Mouse (Mus musculus) forebrain, embryonic 16.5 days (tissue): ENCODE data around the gene Zmat5. TPM values are rescaled to one million over a fixed set of nuclear protein-coding genes. Genes with fewer than 3 reads are reported as not detected.

Experiments used
- ATAC-seq: fragments of 200-750 bp; cut with Nextera tagmentation; 2 replicates; pipeline ENCODE4 v1.8.0; 2017; ENCODE audit warnings: mild to moderate bottlenecking, moderate library complexity
- H3K27ac ChIP-seq: fragments of 300-500 bp; sonication (generic); 2 replicates; pipeline ENCODE4 v1.5.1; 2014; ENCODE audit warnings: low read length, control low read depth
- H3K27me3 ChIP-seq: fragments of 300-500 bp; sonication (generic); replicated peaks from 2 replicates; pipeline ENCODE4 v1.6.1; 2014; ENCODE audit warnings: low read length; ENCODE audit not compliant: control insufficient read depth, insufficient read depth
- H3K36me3 ChIP-seq: fragments of 300-500 bp; sonication (generic); 2 replicates; pipeline ENCODE4 v1.6.1; 2014; ENCODE audit not compliant: control insufficient read depth, insufficient read depth
- H3K4me1 ChIP-seq: fragments of 300-500 bp; sonication (generic); replicated peaks from 2 replicates; pipeline ENCODE4 v1.6.1; 2014; ENCODE audit warnings: low read length; ENCODE audit not compliant: control insufficient read depth, insufficient read depth
- H3K4me2 ChIP-seq: fragments of 300-500 bp; sonication (generic); 2 replicates; pipeline ENCODE4 v1.6.1; 2014; ENCODE audit warnings: mild to moderate bottlenecking, low read length, control low read depth
- H3K4me3 ChIP-seq: fragments of 300-500 bp; sonication (generic); replicated peaks from 2 replicates; pipeline ENCODE4 v1.5.1; 2014; ENCODE audit warnings: mild to moderate bottlenecking, low read length, control low read depth
- H3K9ac ChIP-seq: fragments of 300-500 bp; sonication (generic); replicated peaks from 2 replicates; pipeline ENCODE4 v1.6.1; 2014; ENCODE audit warnings: low read depth, low read length, control low read depth
- H3K9me3 ChIP-seq: fragments of 300-500 bp; sonication (generic); 2 replicates; pipeline ENCODE4 v1.6.1; 2016; ENCODE audit warnings: low read length; ENCODE audit not compliant: control insufficient read depth
- WGBS: fragments of 180-500 bp; shearing (Covaris S2); extraction: QIAGEN DNeasy Blood & Tissue Kit; methylation state at CpG from one replicate; pipeline ENCODE4 v1.1.7; 2014; 5-methylcytosine and 5-hydroxymethylcytosine counted together
- polyA plus RNA-seq: library from polyadenylated mRNA; unstranded; fragments of >200 nt; fragmentation: Nextera tagmentation; extraction: Ambion mirVana; gene quantifications from 2 replicates; pipeline ENCODE4 v1.2.1, GENCODE M21; 2015

Gene Zmat5
- polyA plus RNA-seq, 1 experiment from 2014 or later: 75.5 TPM

DNA sequence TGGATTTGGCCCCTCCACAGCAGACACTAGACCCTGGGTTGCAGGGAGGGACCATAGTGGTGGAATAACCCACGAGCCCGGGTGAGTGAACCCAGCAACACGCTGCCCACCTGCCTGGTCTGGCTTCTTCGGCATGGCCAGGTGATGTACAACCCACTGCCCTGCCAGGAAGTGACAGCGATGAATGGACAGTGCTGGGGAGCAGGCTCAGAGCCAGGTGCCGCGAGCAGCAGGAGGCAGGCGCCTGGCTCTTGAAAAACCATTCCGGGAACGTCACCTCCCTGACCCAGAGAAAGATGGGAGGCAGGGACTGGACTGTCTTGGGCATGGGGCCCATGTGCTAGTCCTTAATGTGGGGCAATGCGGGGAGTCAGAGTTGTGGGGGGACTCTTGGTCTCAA, 50.4 kb downstream of the Zmat5 start:
- Histone ChIP-seq H3K4me3 (no peak overlapping the region), H3K27me3 (peaks cover 4% of the 10 kb centered on the region; the same call in 1 of the 2 replicates), H3K36me3 (no peaks in the 10 kb centered on the region), H3K9ac (no peak overlapping the region), H3K4me1 (peaks cover 2% of the 10 kb centered on the region; the same call in 1 of the 2 replicates), H3K27ac (no peak overlapping the region), H3K9me3 (peaks cover 4% of the 10 kb centered on the region; the same call in 1 of the 2 replicates), H3K4me2 (no peak overlapping the region)
- no peak for ATAC-seq
- 78% methylated on average over 11 of the region's 11 CpGs for WGBS

DNA sequence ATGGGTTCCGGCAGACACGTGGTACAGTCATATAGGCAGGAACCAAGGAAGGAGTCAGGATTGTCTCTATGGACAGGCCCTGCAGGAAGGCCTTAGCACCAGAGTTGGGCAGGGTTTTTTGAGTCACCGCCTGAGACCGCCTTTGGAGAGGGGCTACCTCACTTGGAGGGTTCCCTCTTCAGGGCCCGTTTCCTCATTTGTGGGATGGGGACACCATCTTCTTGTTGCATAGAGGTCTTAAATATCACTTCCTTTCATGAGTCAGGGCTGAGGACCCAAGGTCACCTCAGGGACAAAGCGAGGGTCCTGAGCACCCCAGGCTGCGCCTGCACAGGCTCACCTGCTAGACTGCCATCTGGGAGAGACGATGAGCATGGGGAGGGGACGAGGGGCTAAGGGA, 52.0 kb downstream of the Zmat5 start:
- Histone ChIP-seq H3K27me3 (no peaks in the 10 kb centered on the region), H3K4me2 (no peak overlapping the region), H3K4me1 (peaks cover 7% of the 10 kb centered on the region), H3K36me3 (no peaks in the 10 kb centered on the region), H3K4me3 (no peak overlapping the region), H3K9me3 (peaks cover 4% of the 10 kb centered on the region; the same call in 1 of the 2 replicates), H3K27ac (no peak overlapping the region), H3K9ac (no peak overlapping the region)
- 81% methylated on average over 9 of the region's 9 CpGs for whole genome bisulfite sequencing
- ATAC-seq: no peak

DNA sequence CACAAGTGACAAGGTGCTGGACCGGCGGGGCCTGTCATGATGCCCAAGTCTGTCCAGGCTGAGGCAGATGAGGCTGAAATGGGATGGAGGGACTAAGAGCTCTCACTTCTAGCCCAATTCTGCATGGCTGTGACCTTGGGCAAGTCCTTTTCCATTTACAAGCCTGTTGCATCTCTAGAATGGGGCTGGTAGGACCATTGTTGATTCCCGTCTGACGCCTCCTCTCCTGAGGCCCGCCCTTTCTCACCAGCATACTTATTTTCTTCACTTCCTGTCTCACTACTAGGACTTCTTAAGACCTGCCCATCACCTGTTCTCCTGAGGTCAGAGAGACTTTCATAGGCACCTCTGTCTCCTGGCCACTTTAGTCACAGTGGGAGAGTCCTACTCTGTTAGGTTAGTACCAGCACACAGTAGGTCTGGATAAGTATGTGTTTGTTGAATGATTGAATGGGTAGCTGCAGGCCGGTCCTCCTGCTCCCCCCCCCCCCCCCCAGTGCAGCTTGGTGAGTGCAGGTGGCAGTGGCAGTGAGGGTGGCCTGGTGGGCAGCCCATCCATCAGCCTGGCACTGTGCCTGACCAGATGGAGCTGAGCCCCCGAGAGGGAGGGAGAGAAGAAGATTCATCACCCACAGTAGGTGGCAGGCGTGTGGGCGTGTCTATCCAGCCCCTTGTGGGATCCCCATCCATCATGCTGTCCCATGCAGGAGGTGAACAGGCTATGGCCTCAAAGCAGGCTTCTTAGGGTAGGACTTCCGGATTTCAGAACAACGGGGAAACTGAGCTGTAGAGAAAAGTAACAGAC, 52.7 kb downstream of the Zmat5 start:
- Histone ChIP-seq H3K4me3 (no peak overlapping the region), H3K4me2 (no peak overlapping the region), H3K36me3 (no peaks in the 10 kb centered on the region), H3K27me3 (no peaks in the 10 kb centered on the region), H3K27ac (no peak overlapping the region), H3K9ac (no peak overlapping the region), H3K9me3 (peaks cover 4% of the 10 kb centered on the region; the same call in 1 of the 2 replicates), H3K4me1 (peaks cover 8% of the 10 kb centered on the region)
- 69% methylated on average over 11 of the region's 11 CpGs for WGBS
- ATAC-seq: no peak

GRCm38 (mm10) chr11:4757789-4758158, 53.3 kb downstream of the Zmat5 start:
- no peak for ATAC-seq
- Histone ChIP-seq H3K4me3 (no peak overlapping the region), H3K9ac (no peak overlapping the region), H3K9me3 (peaks cover 4% of the 10 kb centered on the region; the same call in 1 of the 2 replicates), H3K36me3 (no peaks in the 10 kb centered on the region), H3K27ac (no peak overlapping the region), H3K4me1 (peaks cover 12% of the 10 kb centered on the region), H3K27me3 (no peaks in the 10 kb centered on the region), H3K4me2 (no peak overlapping the region)
- 54% methylated on average over 4 of the region's 4 CpGs for WGBS

GRCm38 (mm10) chr11:4760438-4760837, 56.0 kb downstream of the Zmat5 start:
- Histone ChIP-seq H3K4me1 (peaks cover 13% of the 10 kb centered on the region), H3K4me3 (no peak overlapping the region), H3K9ac (no peak overlapping the region; the same call in 1 of the 2 replicates), H3K36me3 (no peaks in the 10 kb centered on the region), H3K9me3 (no peaks in the 10 kb centered on the region), H3K4me2 (no peak overlapping the region), H3K27me3 (no peaks in the 10 kb centered on the region), H3K27ac (no peak overlapping the region)
- ATAC-seq: no peak
- WGBS: 21% methylated on average over 4 of the region's 4 CpGs

GRCm38 (mm10) chr11:4761991-4762390, 57.5 kb downstream of the Zmat5 start:
- peak; percentile 41; the same call in 1 of the 2 replicates for ATAC-seq
- Histone ChIP-seq H3K4me3 (no peak overlapping the region), H3K4me1 (peaks cover 13% of the 10 kb centered on the region), H3K4me2 (no peak overlapping the region), H3K9ac (no peak overlapping the region), H3K36me3 (no peaks in the 10 kb centered on the region), H3K27ac (peak overlapping the region; percentile 8; the same call in 1 of the 2 replicates), H3K27me3 (no peaks in the 10 kb centered on the region), H3K9me3 (no peaks in the 10 kb centered on the region)
- WGBS: 16% methylated on average over 6 of the region's 6 CpGs

DNA sequence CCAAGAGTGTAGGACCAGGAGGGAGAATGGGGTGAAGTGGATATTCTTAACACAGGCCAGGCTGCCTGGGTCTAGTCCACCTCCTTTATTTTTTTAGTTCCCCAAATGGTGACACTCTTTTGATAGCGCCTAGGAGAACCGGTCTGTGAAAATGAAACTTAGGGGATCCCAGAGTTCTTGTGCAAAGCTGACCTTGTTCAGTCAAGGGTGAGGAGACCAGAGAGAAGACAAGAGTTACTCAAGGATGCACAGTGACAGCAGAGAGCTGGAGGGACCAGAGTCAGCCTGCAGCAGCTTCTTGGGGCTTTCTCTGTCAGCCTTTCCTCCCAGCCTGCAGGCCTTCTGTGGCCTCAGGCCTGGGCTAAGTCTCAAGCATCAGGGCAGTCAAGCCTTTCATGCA, 58.0 kb downstream of the Zmat5 start:
- Histone ChIP-seq H3K27me3 (no peaks in the 10 kb centered on the region), H3K27ac (no peak overlapping the region), H3K4me1 (peaks cover 13% of the 10 kb centered on the region), H3K9me3 (no peaks in the 10 kb centered on the region), H3K9ac (peak overlapping the region; percentile 11; the same call in 1 of the 2 replicates), H3K36me3 (no peaks in the 10 kb centered on the region), H3K4me3 (no peak overlapping the region), H3K4me2 (no peak overlapping the region)
- ATAC-seq: no peak
- 14% methylated on average over 2 of the region's 2 CpGs for WGBS

DNA sequence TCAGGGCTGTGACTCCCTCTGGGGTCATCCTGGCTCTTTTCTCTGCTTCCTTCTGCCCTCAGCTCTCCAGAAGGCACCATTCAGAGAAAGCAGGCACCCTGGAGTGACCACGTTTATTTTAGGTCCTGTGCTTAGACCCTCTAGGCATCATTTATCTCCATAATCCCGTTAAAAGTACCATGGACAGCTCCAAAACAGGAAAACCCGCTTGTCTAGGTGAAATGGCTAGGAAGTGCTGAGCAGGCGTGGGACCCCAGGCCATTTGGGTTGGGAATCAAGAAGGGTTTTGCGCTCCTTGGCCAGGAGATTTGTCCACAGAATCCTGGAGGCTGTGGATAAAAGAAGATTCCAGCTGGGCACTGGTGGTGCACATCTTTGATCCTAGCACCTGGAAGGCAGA, 59.2 kb downstream of the Zmat5 start:
- whole genome bisulfite sequencing: 34% methylated on average over 5 of the region's 5 CpGs
- Histone ChIP-seq H3K27ac (no peak overlapping the region), H3K36me3 (no peaks in the 10 kb centered on the region)

DNA sequence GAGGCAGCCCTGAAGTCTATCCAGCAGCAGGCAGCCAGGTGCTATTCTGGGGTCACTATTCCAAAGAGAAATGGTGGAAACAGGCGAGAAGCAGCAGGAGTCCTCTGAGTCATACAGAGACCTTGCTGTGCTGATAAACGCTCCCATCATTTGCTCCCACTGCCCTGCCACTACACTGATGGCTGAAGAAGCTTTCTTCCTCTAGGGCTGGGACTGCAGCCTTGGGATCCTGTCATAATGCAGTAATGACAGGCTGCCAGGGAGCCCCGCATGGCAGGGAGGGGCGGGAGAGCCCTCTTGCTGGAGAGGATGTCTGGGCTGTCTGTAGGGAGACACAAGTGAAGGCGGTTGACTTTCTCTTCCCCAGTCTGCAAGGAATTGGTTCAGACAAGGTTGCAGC, 60.0 kb downstream of the Zmat5 start:
- H3K27ac ChIP-seq: no peak overlapping the region
- H3K9ac ChIP-seq: no peak overlapping the region
- no peaks in the 10 kb centered on the region for H3K36me3 ChIP-seq
- no peak overlapping the region for H3K4me3 ChIP-seq
- H3K4me2 ChIP-seq: no peak overlapping the region
- H3K4me1 ChIP-seq: peaks cover 22% of the 10 kb centered on the region
- H3K9me3 ChIP-seq: no peaks in the 10 kb centered on the region
- no peak for ATAC-seq
- WGBS: 73% methylated on average over 5 of the region's 5 CpGs
- H3K27me3 ChIP-seq: no peaks in the 10 kb centered on the region

More for the DNA sequence above, 59.2 kb downstream of the Zmat5 start:
- H3K27me3 ChIP-seq: no peaks in the 10 kb centered on the region
- no peak overlapping the region for H3K4me2 ChIP-seq
- H3K4me3 ChIP-seq: no peak overlapping the region
- no peak for ATAC-seq
- no peak overlapping the region for H3K9ac ChIP-seq
- no peaks in the 10 kb centered on the region for H3K9me3 ChIP-seq
- peaks cover 15% of the 10 kb centered on the region for H3K4me1 ChIP-seq
